Mouse (Mus musculus): ENCODE data around the gene Vax1. TPM values are rescaled to one million over a fixed set of nuclear protein-coding genes. Genes with fewer than 3 reads are reported as not detected.

Gene Vax1
- total RNA-seq (2017), result not detected in 2 replicates

DNA sequence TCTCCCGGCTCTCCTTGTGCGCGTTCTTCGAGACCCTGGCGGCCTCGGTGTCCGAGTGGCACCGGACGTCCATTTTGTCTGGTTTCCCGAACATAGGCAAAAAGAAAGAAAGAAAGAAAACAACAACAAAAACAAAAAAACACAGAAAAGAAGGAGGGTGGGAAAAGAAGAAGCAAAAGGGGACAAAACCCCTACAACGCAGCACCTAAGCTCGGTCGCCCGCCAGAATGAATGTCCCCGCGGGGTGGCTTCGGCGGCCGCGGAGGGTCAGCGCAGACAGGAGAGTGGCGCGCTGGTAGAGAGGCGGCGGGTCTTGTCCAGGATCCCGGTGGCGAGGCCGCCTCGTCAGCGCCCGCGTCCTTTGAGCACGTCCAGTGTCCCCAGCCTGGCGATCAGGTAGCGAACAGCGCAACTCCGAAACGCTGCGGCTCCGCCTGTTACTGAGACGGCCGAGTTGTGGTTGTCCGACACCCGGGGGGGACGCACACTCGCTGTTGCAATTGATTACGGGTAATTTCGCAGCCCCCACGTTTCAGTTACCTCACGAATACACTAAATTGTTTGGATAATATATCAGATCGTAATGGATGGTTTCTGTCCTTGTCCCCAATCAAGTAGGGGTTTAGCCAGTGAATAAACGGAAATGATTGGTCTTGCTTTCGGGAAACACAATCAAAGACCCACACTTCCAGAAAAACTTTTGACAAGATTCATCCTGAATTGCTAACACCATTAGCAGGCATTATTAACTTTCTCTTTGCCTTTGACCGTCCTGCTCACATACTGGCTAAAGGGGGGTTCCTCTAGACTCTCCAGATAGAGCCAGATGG lies at the start of gene Vax1:
TSS of gene Vax1 (minus strand) at position 121 of the 830 bp plus-strand sequence.
- ATAC-seq (replicated peaks; ENCODE audit: low read depth, poor library complexity, severe bottlenecking), result no peak

- no peak for ATAC-seq (replicated peaks; ENCODE audit: low read depth, poor library complexity, severe bottlenecking)
These were observed 49.1 kb upstream of the Vax1 start, which contains the start of gene Kcnk18 for GRCm38 (mm10) chr19:59218991-59219390. Kcnk18 (plus strand) TSS chr19:59219214.

GRCm38 (mm10) chr19:59216891-59217290 lies 47.0 kb upstream of the Vax1 start:
- no peak for ATAC-seq (replicated peaks; ENCODE audit: low read depth, poor library complexity, severe bottlenecking)

- ATAC-seq (replicated peaks; ENCODE audit: low read depth, poor library complexity, severe bottlenecking), result no peak
These were observed 39.1 kb upstream of the Vax1 start for GRCm38 (mm10) chr19:59208986-59209385.

DNA sequence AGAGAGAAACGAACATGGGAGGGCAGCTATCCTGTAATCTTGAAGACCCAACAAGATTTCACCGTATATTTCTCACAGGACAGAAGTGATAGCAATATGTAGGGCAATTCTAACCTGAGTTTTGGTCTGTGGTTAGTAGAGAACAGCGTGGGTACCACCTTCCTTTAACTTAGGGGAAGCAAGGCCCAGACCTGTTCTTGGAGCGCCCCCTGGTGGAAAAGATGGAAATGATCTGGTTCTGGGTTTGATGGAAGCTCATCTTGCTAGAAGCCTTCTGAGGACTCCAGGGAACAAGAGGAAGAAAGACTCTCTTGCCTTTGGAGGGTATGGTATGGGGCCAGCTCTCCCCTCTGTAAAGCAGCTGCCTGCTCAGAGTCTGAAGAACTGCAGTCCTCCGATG lies 38.6 kb upstream of the Vax1 start:
- peak; percentile 78 for ATAC-seq (replicated peaks; ENCODE audit: low read depth, poor library complexity, severe bottlenecking)

GRCm38 (mm10) chr19:59198161-59198560 lies 28.3 kb upstream of the Vax1 start:
- peak; percentile 62; the same call in 1 of the 2 replicates for ATAC-seq (replicated peaks; ENCODE audit: low read depth, poor library complexity, severe bottlenecking)

GRCm38 (mm10) chr19:59196111-59196666 lies 26.3 kb upstream of the Vax1 start:
- ATAC-seq (replicated peaks; ENCODE audit: low read depth, poor library complexity, severe bottlenecking), result peak; percentile 81

DNA sequence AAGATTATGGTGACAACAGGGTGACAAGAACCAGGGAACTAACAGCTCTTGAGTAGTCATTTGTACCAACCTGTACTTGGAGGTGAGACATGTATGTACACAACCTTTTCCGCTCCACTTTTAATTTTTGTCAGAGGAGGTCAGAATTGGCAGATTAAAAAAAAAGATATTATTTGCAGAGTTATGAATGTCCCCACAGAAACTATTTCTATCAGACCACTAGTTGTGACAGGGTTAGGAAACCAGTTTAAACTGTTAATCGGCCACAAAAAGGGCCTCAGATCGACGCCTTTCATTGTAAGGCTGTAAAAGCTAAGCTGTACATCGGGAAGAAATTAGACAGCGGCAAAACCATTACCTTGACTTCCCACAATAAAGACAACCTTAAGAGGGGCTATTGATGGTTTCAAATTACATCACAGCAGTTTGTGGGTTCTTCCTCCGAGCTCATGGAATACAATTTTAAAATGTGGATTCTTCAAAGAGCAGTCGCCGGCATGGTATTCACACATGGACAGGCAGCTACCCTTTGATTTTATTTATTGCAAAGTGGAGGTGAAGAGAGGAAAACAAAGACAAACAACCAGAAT lies 25.4 kb upstream of the Vax1 start:
- ATAC-seq (replicated peaks; ENCODE audit: low read depth, poor library complexity, severe bottlenecking), result no peak

- peak; percentile 21; the same call in 1 of the 2 replicates for ATAC-seq (replicated peaks; ENCODE audit: low read depth, poor library complexity, severe bottlenecking)
These were observed 24.3 kb upstream of the Vax1 start for GRCm38 (mm10) chr19:59193986-59194820.

DNA sequence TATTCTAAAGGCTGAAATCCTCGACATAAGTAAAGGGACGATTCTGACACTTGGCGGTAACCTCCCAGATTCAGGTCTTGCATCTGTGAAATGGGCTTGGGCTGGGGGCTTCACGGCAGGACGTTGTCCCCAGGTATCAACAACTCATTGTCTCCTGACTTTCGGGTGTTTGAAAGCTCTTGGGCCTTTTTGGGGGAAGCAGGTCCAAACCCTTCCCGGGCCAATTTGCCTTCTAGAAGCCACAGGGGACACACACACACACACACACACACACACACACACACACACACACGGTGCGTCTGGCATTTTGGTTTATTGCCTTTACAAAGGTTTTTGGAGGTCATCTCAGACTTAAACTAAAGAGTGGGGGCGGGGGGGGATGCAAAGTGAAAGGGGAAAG lies 23.6 kb upstream of the Vax1 start:
- ATAC-seq (replicated peaks; ENCODE audit: low read depth, poor library complexity, severe bottlenecking), result no peak

GRCm38 (mm10) chr19:59192491-59192890 lies 22.6 kb upstream of the Vax1 start:
- no peak for ATAC-seq (replicated peaks; ENCODE audit: low read depth, poor library complexity, severe bottlenecking)

- no peak for ATAC-seq (replicated peaks; ENCODE audit: low read depth, poor library complexity, severe bottlenecking)
These were observed 21.3 kb upstream of the Vax1 start for GRCm38 (mm10) chr19:59191123-59191505.

- ATAC-seq (replicated peaks; ENCODE audit: low read depth, poor library complexity, severe bottlenecking), result no peak
These were observed 20.7 kb upstream of the Vax1 start for GRCm38 (mm10) chr19:59190431-59191122.

DNA sequence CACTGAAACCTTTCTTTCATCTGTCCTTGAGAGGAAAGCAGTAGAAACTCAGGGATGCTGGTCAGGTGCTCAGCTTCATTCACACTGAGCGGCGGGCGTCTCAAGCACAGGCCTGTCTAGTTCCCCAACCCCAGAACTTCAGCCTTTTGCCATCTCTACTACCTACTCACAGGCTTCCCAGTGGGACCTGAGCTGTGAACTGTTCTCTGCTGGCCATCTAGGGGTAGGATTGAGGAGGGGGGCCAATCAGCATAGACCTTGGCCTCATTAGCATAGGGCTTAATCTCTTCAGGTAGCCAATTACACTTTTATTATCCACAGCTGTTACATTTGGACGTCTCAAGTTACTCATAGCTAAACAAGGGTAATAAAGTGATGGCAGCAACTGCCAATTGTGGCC lies 19.1 kb upstream of the Vax1 start:
- no peak for ATAC-seq (replicated peaks; ENCODE audit: low read depth, poor library complexity, severe bottlenecking)

DNA sequence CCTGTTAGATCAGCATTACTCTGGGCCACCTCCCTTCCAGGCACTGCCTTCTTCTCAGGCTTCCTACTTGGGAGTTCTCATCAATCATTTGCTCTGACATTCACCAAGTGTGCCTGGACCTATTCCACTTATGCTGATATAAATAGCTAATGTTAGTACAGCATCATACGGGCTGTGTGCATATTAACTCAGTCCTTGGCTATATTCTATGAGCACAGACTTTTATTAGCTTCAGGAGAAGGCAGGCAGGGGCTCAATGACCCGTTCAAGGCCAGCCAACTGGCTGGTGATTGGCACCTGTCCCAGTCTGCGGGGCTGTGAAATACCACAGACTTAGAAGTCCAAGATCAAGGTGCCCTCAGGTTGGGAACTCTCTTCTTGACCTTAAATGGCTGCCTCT lies 14.1 kb upstream of the Vax1 start:
- no peak for ATAC-seq (replicated peaks; ENCODE audit: low read depth, poor library complexity, severe bottlenecking)

GRCm38 (mm10) chr19:59173341-59174015 lies 3.6 kb upstream of the Vax1 start:
- no peak for ATAC-seq (replicated peaks; ENCODE audit: low read depth, poor library complexity, severe bottlenecking)

GRCm38 (mm10) chr19:59172781-59173180 lies 2.9 kb upstream of the Vax1 start:
- no peak for ATAC-seq (replicated peaks; ENCODE audit: low read depth, poor library complexity, severe bottlenecking)

DNA sequence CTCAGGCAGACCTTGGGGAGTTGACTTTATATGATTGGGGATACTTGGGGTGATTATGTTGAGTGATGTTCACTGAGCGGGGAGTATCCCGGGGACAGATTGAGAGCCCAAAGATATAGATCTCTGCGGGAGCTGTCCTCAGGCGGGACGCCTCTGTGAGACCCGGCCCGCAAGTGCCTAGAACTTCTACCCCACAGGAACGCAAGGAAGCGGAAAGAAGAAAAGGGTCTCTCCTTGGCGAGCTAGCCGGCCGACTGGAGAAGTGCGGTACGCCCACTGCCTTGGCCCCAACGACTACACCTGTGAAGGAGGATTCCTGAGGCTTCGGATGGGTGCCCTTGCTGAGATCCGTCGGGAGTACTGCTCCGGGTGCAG lies 2.0 kb upstream of the Vax1 start:
- ATAC-seq (replicated peaks; ENCODE audit: low read depth, poor library complexity, severe bottlenecking), result no peak

DNA sequence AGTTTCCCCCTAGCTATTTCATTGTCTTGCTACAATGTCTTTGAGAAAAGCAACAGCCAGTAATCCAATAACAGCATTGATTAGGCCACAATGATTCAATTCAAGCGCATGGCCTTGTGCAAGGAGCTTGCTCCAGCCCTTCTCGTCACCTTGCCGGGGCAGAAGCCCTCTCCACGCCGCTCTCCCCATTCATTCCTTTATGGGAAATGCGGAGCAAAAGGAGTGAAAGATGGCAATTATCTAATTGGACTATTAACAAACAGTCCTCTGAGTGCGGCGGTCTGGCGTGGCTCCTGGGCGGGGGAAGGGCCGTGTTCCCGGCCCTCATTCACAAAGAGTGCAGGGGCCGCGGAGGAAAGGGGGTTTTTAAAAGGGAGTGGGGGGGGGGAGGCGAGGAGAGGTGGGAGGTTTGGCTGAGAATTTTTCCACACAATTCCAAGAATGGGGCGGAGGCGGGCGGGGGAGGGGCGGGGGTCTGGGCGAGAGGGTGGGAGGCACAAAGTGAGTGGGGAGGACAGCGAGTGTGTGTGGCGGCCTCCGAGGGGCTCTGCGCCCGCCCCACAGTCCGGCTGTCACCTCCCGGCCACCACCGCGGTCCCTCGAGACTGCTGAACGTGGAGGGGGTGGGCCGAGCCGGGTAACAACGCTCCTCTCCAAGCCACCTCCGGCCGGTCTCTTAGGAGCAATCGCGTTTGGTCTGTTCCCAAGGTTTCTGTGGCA lies 1.5 kb upstream of the Vax1 start:
- ATAC-seq (replicated peaks; ENCODE audit: low read depth, poor library complexity, severe bottlenecking), result no peak
